Mouse (Mus musculus): ENCODE data around the gene Fstl5. TPM values are rescaled to one million over a fixed set of nuclear protein-coding genes. Genes with fewer than 3 reads are reported as not detected.

Gene Fstl5
- total RNA-seq (2014; fragmentation: Nextera tagmentation) (not detected in 2 replicates), total RNA-seq (2017) (not detected in 2 replicates)

DNA sequence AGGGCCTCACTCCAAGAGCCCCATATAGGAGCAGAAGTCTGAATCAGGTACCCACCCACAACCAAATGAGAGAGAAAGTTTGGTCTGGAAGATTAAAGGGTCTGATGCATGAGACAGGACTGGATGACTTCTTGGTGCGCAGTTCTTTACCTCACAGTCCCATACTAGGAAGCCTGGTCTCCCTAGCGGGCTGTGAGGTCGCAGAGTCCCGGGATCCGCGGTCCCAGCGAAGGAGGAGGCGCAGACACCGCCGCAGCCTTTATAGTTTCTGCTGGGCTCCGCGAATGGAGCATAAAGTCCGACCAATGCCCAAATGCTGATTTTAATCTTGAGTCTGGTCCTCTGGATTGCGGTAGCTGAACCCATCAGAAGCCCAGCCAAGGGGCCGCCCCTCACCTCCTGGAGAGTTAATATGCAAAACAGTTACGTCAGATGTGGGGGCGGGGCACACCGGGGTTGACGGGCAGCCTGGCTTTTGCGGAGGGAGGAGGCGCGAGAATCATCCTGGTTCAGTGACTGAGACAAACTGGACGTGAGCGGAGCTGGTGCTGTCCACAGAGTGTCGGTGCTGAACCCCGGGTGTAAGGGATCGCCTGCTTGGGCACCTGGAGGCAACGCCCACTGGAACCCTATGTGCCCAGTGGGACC, at the start of gene Fstl5:
TSS of gene Fstl5 (plus strand) at position 211 of the 648 bp plus-strand sequence.
- ATAC-seq (replicated peaks; ENCODE audit: poor library complexity, severe bottlenecking): peak; percentile 98

- ATAC-seq (replicated peaks; ENCODE audit: poor library complexity, severe bottlenecking): peak; percentile 98
Observed at GRCm38 (mm10) chr3:76025523-76025922, 48.5 kb upstream of the Fstl5 start.

GRCm38 (mm10) chr3:76051124-76051523, 22.9 kb upstream of the Fstl5 start:
- ATAC-seq (replicated peaks; ENCODE audit: poor library complexity, severe bottlenecking): no peak

DNA sequence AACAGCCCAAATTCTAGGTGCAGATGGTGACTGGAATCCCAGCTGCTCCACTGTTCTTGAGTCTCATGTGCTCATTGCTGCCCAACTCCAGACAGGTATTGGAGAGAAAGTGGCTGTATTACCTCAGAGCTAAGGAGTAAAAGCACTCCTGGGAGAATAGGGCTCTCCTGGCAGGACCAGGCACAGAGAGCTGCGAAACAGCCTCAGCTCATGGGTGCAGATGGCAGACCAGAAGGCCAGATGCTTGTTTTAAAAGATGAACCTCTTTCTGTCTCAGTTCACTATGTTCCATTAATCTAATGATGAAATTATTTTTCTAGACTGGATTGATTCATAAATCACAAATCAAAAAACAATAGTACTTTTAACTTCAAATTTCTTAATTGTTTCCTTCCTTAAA, 12.1 kb upstream of the Fstl5 start:
- ATAC-seq (replicated peaks; ENCODE audit: poor library complexity, severe bottlenecking): no peak

GRCm38 (mm10) chr3:76067920-76068319, 6.2 kb upstream of the Fstl5 start:
- ATAC-seq (replicated peaks; ENCODE audit: poor library complexity, severe bottlenecking): peak; percentile 79

- no peak for ATAC-seq (replicated peaks; ENCODE audit: poor library complexity, severe bottlenecking)
Observed at GRCm38 (mm10) chr3:76072826-76073225, 1.2 kb upstream of the Fstl5 start.

DNA sequence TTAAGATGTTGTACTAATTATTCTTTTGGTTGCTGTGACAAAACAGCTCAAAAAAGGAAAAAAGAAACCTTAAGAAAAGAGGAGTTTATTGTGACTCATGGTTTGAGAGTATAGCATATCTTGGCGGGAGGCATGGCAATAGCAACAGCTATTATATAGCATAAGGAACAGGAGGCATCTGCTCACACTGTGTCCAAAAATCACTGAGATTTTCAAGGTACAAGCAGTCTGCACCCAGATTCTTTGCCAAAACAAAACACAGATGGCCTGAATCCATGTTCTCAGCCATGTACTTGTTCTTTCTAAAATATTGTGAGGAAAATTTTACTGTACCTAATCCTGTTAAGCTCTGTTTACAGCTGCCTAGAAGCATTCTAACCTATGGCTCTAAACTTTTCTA, 66.4 kb downstream of the Fstl5 start:
- ATAC-seq (replicated peaks; ENCODE audit: poor library complexity, severe bottlenecking): no peak

DNA sequence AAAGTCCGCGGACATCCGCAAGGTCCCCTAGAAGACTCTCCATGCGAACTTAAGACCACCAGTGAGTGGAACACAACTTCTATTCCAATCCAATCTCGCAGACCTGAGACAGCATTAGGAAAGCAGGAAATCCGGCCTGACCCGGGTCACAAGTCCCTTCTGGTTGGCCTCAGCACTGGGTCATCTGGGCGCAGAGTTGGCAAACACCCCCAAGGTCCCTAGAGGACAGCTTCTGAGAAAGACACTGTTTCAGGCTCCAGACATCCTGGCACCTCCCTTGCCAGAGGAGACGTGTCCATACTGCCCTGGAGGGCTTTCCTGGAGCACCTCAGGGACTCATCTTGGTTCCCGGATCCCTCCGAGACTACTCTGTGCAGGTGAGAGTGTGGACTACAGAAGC, 73.8 kb downstream of the Fstl5 start:
- ATAC-seq (replicated peaks; ENCODE audit: poor library complexity, severe bottlenecking): no peak

DNA sequence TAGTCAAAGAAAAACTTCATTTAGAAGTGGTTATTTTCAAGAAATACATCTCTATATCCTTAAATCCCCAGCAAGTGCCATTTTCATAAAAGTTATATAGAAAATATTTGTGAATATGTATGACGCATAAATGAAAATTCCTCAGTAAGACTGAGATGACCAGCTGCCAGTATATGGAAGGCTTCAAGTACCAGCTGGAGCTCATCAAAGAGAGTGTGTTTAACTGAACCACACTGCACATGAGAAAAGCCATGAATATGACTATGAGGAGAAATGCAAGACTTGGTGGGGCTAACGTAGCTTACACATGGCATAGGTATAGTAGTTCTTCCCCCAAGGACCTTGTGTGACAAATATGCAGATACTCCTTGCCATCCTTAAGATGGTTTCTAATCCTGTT, 164.8 kb downstream of the Fstl5 start:
- no peak for ATAC-seq (replicated peaks; ENCODE audit: poor library complexity, severe bottlenecking)

GRCm38 (mm10) chr3:76251385-76251784, 177.3 kb downstream of the Fstl5 start:
- no peak for ATAC-seq (replicated peaks; ENCODE audit: poor library complexity, severe bottlenecking)

- no peak for ATAC-seq (replicated peaks; ENCODE audit: poor library complexity, severe bottlenecking)
Observed at GRCm38 (mm10) chr3:76292993-76293392, 218.9 kb downstream of the Fstl5 start.

GRCm38 (mm10) chr3:76294394-76294793, 220.3 kb downstream of the Fstl5 start:
- no peak for ATAC-seq (replicated peaks; ENCODE audit: poor library complexity, severe bottlenecking)

GRCm38 (mm10) chr3:76301026-76301773, 227.1 kb downstream of the Fstl5 start:
- ATAC-seq (replicated peaks; ENCODE audit: poor library complexity, severe bottlenecking): no peak

DNA sequence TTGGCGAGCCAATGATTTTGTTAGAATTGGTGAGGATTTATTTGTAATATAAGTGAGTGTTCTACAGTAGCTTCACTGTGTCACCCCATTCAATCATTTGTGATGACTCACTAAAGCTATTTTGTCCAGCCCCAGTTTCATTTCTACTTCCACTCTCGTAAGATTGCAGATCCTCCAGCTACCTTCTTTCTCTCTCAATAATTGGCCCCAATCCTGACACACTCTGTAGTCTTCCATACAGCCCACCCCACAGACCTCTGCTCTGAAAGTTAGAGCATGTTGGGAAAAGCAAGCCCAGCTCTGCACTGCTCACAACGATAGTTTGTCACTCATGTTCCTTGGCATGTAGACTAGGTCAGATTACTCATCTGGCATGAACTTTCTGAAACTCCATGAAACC, 242.9 kb downstream of the Fstl5 start:
- peak; percentile 25; the same call in 1 of the 2 replicates for ATAC-seq (replicated peaks; ENCODE audit: poor library complexity, severe bottlenecking)

DNA sequence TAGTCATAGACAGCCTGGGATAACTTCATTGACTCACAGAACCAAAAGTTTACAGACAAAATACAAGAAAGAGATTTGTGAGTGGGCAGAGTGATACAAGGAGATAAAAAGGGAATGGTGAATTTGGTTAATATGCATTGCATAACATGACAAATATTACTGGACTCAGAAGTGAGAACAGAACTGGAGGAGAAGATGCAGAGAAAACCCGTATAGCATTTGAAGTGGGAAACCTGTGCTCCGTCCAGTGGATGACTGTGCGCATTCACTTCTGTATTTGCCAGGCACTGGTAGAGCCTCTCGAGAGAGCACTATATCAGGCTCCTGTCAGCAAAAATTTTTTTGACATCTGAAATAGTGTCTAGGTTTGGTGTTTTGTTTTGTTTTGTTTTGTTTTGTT, 245.5 kb downstream of the Fstl5 start:
- ATAC-seq (replicated peaks; ENCODE audit: poor library complexity, severe bottlenecking): peak; percentile 83

DNA sequence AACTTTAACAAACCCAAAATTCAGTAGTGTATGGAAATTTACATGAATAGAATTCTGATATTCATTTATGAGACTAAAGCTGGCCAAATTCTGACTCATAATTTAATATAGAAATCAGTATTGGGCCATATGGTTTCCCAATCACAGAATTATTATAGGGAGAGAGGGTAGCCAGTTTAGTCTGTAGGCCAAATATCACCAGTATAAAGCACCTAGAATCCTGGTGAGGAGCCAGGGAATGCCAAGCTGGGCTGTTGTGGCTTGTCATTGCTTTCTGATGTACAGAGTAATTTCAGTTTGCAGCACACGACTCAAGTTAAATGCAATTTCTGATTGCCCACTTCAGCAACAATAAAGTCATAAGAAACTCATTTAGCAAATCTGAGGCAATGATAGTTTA, 248.4 kb downstream of the Fstl5 start:
- ATAC-seq (replicated peaks; ENCODE audit: poor library complexity, severe bottlenecking): no peak

GRCm38 (mm10) chr3:76336922-76337321, 262.9 kb downstream of the Fstl5 start:
- no peak for ATAC-seq (replicated peaks; ENCODE audit: poor library complexity, severe bottlenecking)

DNA sequence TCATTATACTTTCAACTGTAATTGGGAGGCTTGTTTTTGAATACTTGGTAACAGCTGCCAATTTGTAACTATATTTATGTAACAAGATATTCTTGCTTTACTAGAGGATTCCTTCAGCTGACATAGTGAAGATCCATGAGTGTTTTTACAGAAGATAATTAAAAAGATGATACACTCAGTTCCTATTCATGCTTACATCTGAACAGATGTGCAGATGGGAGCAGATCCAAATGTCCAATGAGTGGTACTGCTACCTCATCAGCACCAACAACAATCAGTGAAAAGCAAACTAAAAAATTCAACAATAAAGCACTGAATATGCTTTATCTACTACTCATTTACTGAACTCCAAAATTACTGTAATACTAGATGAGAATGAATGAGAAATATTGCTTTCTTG, 292.9 kb downstream of the Fstl5 start:
- ATAC-seq (replicated peaks; ENCODE audit: poor library complexity, severe bottlenecking): no peak

DNA sequence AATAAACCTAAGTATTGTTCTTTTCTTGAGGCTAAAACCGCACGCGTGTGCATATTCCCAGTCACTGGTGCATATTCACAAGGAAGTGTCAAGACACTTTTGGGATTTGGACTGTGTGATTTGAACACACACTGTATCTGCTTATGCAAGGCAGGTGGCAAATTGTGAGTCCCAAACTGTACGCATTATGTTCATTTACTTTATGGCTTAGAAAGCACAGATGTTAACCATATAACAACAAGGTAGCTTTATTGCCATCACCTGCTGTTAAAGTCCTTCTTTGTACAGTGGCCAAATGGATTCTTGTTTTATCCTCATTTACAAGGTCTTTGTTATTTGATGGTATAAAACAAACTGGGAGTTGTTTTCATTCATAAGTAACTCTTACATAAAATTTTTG, 295.8 kb downstream of the Fstl5 start:
- ATAC-seq (replicated peaks; ENCODE audit: poor library complexity, severe bottlenecking): no peak

DNA sequence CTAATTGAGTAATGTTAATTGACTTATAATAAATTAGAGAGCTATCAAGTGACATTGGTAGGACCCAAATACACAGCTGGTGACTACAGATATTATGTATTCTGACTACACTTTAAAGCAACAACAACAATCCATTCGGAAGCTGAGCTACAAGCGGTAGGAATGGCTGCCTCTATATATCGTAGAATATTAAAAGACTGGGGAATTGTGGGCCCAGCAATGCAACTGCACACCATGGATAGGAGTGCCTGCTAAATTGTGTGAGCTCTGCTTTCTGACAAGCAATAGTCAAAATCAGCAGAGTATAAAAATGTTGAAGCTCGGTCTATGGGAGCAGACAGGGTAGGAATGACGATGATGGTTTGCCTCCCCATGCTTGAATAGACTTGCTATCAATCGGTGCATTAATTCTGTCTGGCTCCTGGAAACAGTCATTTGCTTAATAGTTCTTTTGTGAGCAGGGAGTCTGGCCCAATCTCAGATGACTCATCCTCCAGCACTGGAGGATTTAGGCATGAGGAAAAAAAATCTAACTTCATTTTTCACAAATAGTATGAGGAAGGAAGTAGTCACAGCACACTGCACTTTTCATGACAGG, 354.8 kb downstream of the Fstl5 start:
- ATAC-seq (replicated peaks; ENCODE audit: poor library complexity, severe bottlenecking): no peak

- no peak for ATAC-seq (replicated peaks; ENCODE audit: poor library complexity, severe bottlenecking)
Observed at GRCm38 (mm10) chr3:76467229-76467874, 393.3 kb downstream of the Fstl5 start.
